Mouse (Mus musculus): ENCODE results near the gene Tesk1.

- TF ChIP-seq GATA1 (IDR thresholded peaks at IDR 0.05; ENCODE audit: low read length) (no peak), TAL1 (IDR thresholded peaks at IDR 0.05; ENCODE audit: low read length) (no peak)
Observed at GRCm38 (mm10) chr4:43431690-43432089, 10.0 kb upstream of the Tesk1 start.

All from erythroblast, embryonic 14.5 days (primary cell).